Mouse (Mus musculus): ENCODE measurements at regions not wholly inside any gene's neighbourhood (a gene's known extent, or its start where the extent isn't known, plus 50 kb on each side); places are given as distances from the start of the nearest gene placed in this dataset.

- DNase-seq, result peak; percentile 69 to 73
Measured at GRCm38 (mm10) chrX:96019556-96019955, 62.8 kb upstream of the Las1l start.

GRCm38 (mm10) chrX:96020407-96020806, 63.6 kb upstream of the Las1l start:
- DNase-seq, result no peak

GRCm38 (mm10) chrX:96025374-96025773, 68.6 kb upstream of the Las1l start:
- DNase-seq, result no peak

GRCm38 (mm10) chrX:96025876-96026275, 69.1 kb upstream of the Las1l start:
- peak; percentile 23 to 30 for DNase-seq

- DNase-seq, result no peak
Measured at GRCm38 (mm10) chrX:96031591-96031990, 64.3 kb upstream of the Msn start.

- DNase-seq, result no peak
Measured at GRCm38 (mm10) chrX:96035307-96035706, 60.5 kb upstream of the Msn start.

- no peak for DNase-seq
Measured at GRCm38 (mm10) chrX:96042193-96042592, 53.6 kb upstream of the Msn start.
